Mouse (Mus musculus): ENCODE results near the gene Spryd4.

DNA sequence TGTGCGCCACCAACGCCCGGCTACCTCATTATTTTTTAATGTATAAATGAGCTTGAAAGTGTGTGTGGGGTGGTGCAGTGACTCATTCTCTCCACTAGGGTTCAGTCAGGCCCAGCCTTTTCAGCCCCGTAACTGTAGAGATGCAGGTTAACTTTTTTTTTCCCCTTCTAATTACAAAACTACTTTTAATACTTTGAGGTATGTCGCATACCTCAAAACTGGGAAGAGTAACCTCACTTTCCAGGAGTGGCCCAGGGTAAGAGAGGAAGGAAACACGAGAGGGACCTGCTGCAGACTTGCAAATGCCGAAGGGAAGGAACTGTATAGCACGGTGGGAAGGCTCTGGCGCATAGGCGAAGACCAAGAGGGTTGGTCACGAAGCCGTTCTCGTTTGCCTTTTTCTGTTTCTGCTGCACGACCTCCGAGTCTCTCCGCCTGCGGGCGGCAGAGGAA, 1.3 kb upstream of the Spryd4 start:
- TF ChIP-seq FLI1 (IDR thresholded peaks at IDR 0.05; ENCODE audit: low read length) (no peak), GATA1 (IDR thresholded peaks at IDR 0.05; ENCODE audit: borderline replicate concordance, low read length) (no peak)
